Mouse (Mus musculus) thymus, postnatal 36 days (tissue): ENCODE data around the gene Aff3.
A peak's percentile ranks its signal among the peaks of the same experiment; 100 is the strongest.

Experiments
- DNase-seq, 2 experiments: peaks; one replicate each; pipeline ENCODE4 v3.0.0; 2022; ENCODE audit warnings: mixed read lengths in 2 of 2

The Aff3 gene

DNA sequence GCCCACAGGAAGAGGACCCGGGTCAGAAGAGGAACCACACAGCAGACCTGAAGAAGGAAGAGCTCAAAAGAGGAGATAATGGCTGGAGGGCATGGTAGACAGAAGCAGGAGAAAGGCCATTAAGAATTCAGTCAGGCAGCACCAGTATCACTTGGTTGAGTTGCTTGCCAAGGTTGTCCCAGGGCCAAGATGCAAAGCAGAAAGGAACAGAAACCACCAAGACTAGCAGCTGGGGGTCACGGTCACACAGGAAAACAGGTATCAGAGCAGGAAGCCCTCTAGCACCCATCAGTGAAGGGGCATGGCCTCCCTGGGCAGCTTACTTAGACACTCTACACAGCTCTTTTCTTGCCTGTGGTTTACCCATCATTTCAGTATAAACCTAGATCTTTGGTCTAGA lies 525.4 kb downstream of the Aff3 start:
- no peak for DNase-seq

- no peak for DNase-seq
These were observed 531.8 kb downstream of the Aff3 start for GRCm38 (mm10) chr1:38132942-38133341.

GRCm38 (mm10) chr1:38130715-38131483 lies 533.9 kb downstream of the Aff3 start:
- DNase-seq = peak in 1 of 2 experiments; percentile 12

DNA sequence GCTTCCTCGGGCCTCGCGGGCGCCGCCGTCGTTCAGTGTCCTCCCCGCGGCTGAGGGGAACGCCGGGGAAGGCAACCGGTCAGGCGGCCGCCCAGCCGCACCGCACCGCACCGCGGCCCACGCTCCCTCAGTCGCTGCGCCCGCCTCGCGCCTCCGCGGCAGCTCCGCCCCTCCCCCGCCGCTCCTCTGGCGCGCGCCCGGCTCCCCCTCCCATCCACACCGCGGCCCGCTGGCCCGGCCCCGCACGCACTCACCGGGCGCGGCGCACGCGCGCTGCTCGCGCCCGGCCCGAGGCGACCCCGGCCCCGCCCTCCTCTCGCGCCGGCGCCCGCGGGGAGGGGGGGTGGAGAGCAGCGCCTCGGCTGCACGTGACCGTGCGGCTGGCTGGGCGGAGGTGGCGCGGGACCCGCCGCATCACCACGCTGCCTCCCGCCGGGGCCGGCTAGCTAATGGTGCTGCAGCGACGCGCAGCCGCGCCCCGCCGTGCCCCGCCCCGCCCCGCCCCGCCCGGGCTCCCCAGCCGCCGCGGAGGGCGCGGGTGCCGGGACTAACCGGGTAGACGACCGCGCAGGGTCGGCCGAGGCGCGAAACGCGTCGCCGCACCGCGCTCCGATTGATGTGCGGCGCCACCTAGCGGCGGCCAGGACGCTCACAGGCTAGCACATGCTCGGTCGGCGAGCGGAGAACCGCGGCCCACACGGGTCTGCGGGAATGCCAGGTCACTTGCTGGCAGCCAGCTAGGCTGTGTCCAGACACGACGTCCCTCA lies 535.1 kb downstream of the Aff3 start, which contains the start of gene Rev1:
Gene Rev1 (minus strand): TSS at position 301 of the 767 bp plus-strand sequence.
- peak; percentile 91 to 93 for DNase-seq

DNA sequence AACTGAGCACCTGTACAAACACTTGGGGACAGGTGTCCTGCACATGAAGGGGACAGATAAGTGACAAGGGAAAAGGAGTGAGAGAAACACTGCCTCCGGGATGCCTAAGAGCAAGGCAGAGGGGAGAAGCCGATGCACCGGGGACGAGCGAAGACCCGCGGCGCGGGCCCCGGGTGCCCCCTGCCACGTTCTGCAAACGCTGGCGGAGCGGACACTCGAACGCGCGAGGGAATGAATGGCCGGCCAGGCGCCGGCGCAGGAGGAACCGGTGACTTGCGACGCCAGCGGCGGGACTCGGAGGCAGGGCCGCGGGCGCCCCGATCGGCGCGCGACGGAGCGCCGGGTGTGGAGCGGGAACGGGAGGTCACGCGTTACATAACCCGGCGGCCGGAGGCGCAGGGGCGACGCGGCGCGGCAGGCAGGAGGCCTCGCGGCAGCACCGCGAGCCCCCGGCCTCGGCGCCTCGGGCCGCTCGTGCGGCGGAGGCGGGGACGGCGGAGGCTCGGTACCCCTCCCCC lies 535.8 kb downstream of the Aff3 start:
- DNase-seq = peak; percentile 50 to 66
